13 mouse cellular contexts compared by ENCODE assay signal in the genomic region with DNA sequence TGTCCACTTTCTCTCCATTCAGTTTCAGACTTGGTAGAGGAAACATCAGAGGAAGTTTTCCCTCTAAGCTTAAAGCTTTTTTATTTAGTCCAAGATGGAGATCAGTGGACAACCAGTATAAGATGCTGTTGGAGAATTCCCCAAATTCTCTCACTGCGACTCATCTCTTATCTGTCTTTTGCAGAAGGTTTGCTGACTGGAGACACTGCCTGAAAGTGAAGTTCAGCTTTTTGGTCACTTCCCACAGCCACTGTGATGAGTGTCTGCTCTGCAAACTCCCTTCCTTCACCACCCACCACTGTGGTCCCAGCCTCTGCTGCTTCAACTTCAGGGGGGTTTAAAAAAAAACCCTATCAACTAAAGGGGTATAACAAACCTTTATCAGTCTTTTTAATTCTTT.
"Had no signal": no experiment of that assay in that cellular context is flagged by ENCODE, and none has a peak within 500 bp of the region (broad histone marks: within the 10 kb centered on the region; RNA-seq: fewer than 3 reads in every experiment).

No protein-coding gene starts in this region.

- H3K4me3 ChIP-seq: layer of hippocampus, adult 2 months; limb, embryonic 12.5 days; liver, embryonic 13.5 days; midbrain, embryonic 10.5 days; myocyte; neural tube, embryonic 15.5 days had no signal

- H3K27ac ChIP-seq: layer of hippocampus, adult 2 months; limb, embryonic 12.5 days; liver, embryonic 13.5 days; midbrain, embryonic 10.5 days; neural tube, embryonic 15.5 days; stomach, postnatal 0 days had no signal

- H3K9me3 ChIP-seq: limb, embryonic 12.5 days; liver, embryonic 13.5 days; midbrain, embryonic 10.5 days; neural tube, embryonic 15.5 days had no signal

- H3K27me3 ChIP-seq: limb, embryonic 12.5 days; liver, embryonic 13.5 days; neural tube, embryonic 15.5 days had no signal

- H3K4me1 ChIP-seq: limb, embryonic 12.5 days; midbrain, embryonic 10.5 days; neural tube, embryonic 15.5 days had no signal

- H3K4me2 ChIP-seq: limb, embryonic 12.5 days; liver, embryonic 13.5 days; neural tube, embryonic 15.5 days had no signal

- H3K9ac ChIP-seq: limb, embryonic 12.5 days; liver, embryonic 13.5 days; neural tube, embryonic 15.5 days had no signal

- H3K36me3 ChIP-seq: limb, embryonic 12.5 days; liver, embryonic 13.5 days; midbrain, embryonic 10.5 days; neural tube, embryonic 15.5 days had no signal

- DNase-seq: kidney, postnatal 10 days; kidney, postnatal 4 days; liver; liver, embryonic 13.5 days; lung, adult 18-20 months; midbrain, embryonic 14.5 days; thymus, postnatal 4 days had no signal
